Mouse (Mus musculus) layer of hippocampus, adult 2 months (tissue): ENCODE measurements around the gene Rpl39. TPM values are rescaled to one million over a fixed set of nuclear protein-coding genes. Genes with fewer than 3 reads are reported as not detected.

Source experiments
- DNase-seq, 2 experiments: peaks; one replicate each; pipeline ENCODE4 v3.0.0; 2022; ENCODE audit warnings: low spot score in 2 of 2
- H3K27ac ChIP-seq: fragments of 200-600 bp; 2 replicates; pipeline ENCODE4 v1.8.1; 2022
- H3K4me3 ChIP-seq: fragments of 200-600 bp; 2 replicates; pipeline ENCODE4 v1.8.1; 2022; ENCODE audit warnings: mild to moderate bottlenecking
- CTCF ChIP-seq: fragments of 200-600 bp; conservative IDR thresholded peaks from 2 replicates; pipeline ENCODE4 v1.8.1; 2022; ENCODE audit warnings: antibody characterized with exemption, mild to moderate bottlenecking, moderate library complexity
- long read RNA-seq, 2 experiments: library from polyadenylated mRNA; stranded (forward); transcript quantifications; one replicate each; pipeline ENCODE4 v2.0.0; 2021; ENCODE audit warnings: borderline mapping rate in 2 of 2
- total RNA-seq, 2 experiments: library from RNA; stranded (reverse); gene quantifications; 2 replicates each; pipeline ENCODE4 v1.2.3; 2021

Rpl39 gene
- 100 to 1,000 TPM; 227 to 242 TPM for total RNA-seq
- long read RNA-seq, experiment 1, transcript Rpl39-201 (3 exons, 612 nt) = major isoform, 60 of 70 reads
- long read RNA-seq, experiment 1, partial matches to known transcripts = 10 of 70 reads
- long read RNA-seq, experiment 1, other reads (novel, unspliced or antisense) = 0 of 70 reads
- long read RNA-seq, experiment 2, transcript Rpl39-201 (3 exons, 612 nt) = major isoform, 84 of 92 reads
- long read RNA-seq, experiment 2, partial matches to known transcripts = 7 of 92 reads
- long read RNA-seq, experiment 2, other reads (novel, unspliced or antisense) = 1 of 92 reads

GRCm38 (mm10) chrX:37084927-37085660, at the start of gene Rpl39:
Gene Rpl39, minus strand, starts transcription at chrX:37085402.
- Histone ChIP-seq H3K27ac (peak within 1 kb of the TSS; percentile 95), H3K4me3 (peak within 1 kb of the TSS; percentile 65)
- peak; percentile 47 for TF ChIP-seq CTCF
- DNase-seq = peak; percentile 76 to 82

- peak within 1 kb of the TSS; percentile 73 for H3K4me3 ChIP-seq
- DNase-seq = peak; percentile 61 to 76
- peak within 1 kb of the TSS; percentile 86 for H3K27ac ChIP-seq
- TF ChIP-seq CTCF = no peak
Measured at GRCm38 (mm10) chrX:37126671-37127358, 41.6 kb upstream of the Rpl39 start, which contains the start of gene Nkap. Gene Nkap, plus strand, starts transcription at chrX:37126795.

- no peak overlapping the region for H3K27ac ChIP-seq
- no peak for TF ChIP-seq CTCF
Measured at GRCm38 (mm10) chrX:37125511-37125910, 40.3 kb upstream of the Rpl39 start.

GRCm38 (mm10) chrX:37120212-37120611, 35.0 kb upstream of the Rpl39 start:
- Histone ChIP-seq H3K27ac (no peak overlapping the region), H3K4me3 (no peak overlapping the region)
- DNase-seq = no peak
- TF ChIP-seq CTCF = no peak

More at GRCm38 (mm10) chrX:37125511-37125910, 40.3 kb upstream of the Rpl39 start:
- no peak overlapping the region for H3K4me3 ChIP-seq
- no peak for DNase-seq

- DNase-seq = no peak
- TF ChIP-seq CTCF = no peak
- Histone ChIP-seq H3K4me3 (no peak overlapping the region), H3K27ac (no peak overlapping the region)
Measured at GRCm38 (mm10) chrX:37119585-37119984, 34.4 kb upstream of the Rpl39 start.

GRCm38 (mm10) chrX:37117085-37117484, 31.9 kb upstream of the Rpl39 start:
- no peak for TF ChIP-seq CTCF
- no peak for DNase-seq
- Histone ChIP-seq H3K4me3 (no peak overlapping the region), H3K27ac (no peak overlapping the region)

- no peak for DNase-seq
- H3K4me3 ChIP-seq = peak overlapping the region; percentile 84; the same call in 1 of the 2 replicates
- 0 out of 2 replicates have a peak overlapping the region, but pooled peaks have one; percentile 48 for H3K27ac ChIP-seq
- TF ChIP-seq CTCF = no peak
Measured at GRCm38 (mm10) chrX:37110881-37111193, 25.6 kb upstream of the Rpl39 start.

- H3K27ac ChIP-seq = peak within 1 kb of the TSS; percentile 82
- 0 out of 2 replicates have a peak, but pooled peaks have one; percentile 22 for TF ChIP-seq CTCF
- DNase-seq = peak; percentile 87 to 95
- peak within 1 kb of the TSS; percentile 84 for H3K4me3 ChIP-seq
Measured at GRCm38 (mm10) chrX:37110193-37110880, 25.1 kb upstream of the Rpl39 start, which contains the start of gene Upf3b. Gene Upf3b, minus strand, starts transcription at chrX:37110322.

- Histone ChIP-seq H3K4me3 (peak overlapping the region; percentile 84), H3K27ac (peak overlapping the region; percentile 82)
- no peak for DNase-seq
- no peak for TF ChIP-seq CTCF
Measured at GRCm38 (mm10) chrX:37109526-37110192, 24.5 kb upstream of the Rpl39 start.

- TF ChIP-seq CTCF = peak; percentile 66
- no peak for DNase-seq
- no peak overlapping the region for H3K27ac ChIP-seq
- no peak overlapping the region for H3K4me3 ChIP-seq
Measured at GRCm38 (mm10) chrX:37103826-37104225, 18.6 kb upstream of the Rpl39 start.

GRCm38 (mm10) chrX:37098681-37099080, 13.5 kb upstream of the Rpl39 start:
- TF ChIP-seq CTCF = no peak
- Histone ChIP-seq H3K4me3 (no peak overlapping the region), H3K27ac (no peak overlapping the region)
- no peak for DNase-seq
